Mouse (Mus musculus) gastrocnemius, postnatal 4 days (tissue): ENCODE results near the gene Cbx1. TPM values are rescaled to one million over a fixed set of nuclear protein-coding genes. Genes with fewer than 3 reads are reported as not detected.

Experiments used
- DNase-seq, 2 experiments: peaks; one replicate each; pipeline ENCODE4 v3.0.0; 2021 to 2022; ENCODE audit warnings: low spot score in 2 of 2, mixed read lengths in 2 of 2
- long read RNA-seq, 2 experiments: library from polyadenylated mRNA; stranded (forward); transcript quantifications; one replicate each; pipeline ENCODE4 v2.0.0; 2021
- total RNA-seq, 2 experiments: library from RNA; stranded (reverse); gene quantifications; 2 replicates each; pipeline ENCODE4 v1.2.3; 2021

Gene Cbx1
- total RNA-seq: 10 to 100 TPM; 68.9 to 71.8 TPM
- long read RNA-seq, experiment 1, partial matches to known transcripts: 5 of 29 reads
- long read RNA-seq, experiment 1, other reads (novel, unspliced or antisense): 19 of 29 reads
- long read RNA-seq, experiment 2, partial matches to known transcripts: 4 of 30 reads
- long read RNA-seq, experiment 2, other reads (novel, unspliced or antisense): 24 of 30 reads

GRCm38 (mm10) chr11:96788871-96789795 lies at the start of gene Cbx1:
Cbx1 (plus strand) TSS chr11:96789127.
- peak; percentile 79 to 92 for DNase-seq

DNA sequence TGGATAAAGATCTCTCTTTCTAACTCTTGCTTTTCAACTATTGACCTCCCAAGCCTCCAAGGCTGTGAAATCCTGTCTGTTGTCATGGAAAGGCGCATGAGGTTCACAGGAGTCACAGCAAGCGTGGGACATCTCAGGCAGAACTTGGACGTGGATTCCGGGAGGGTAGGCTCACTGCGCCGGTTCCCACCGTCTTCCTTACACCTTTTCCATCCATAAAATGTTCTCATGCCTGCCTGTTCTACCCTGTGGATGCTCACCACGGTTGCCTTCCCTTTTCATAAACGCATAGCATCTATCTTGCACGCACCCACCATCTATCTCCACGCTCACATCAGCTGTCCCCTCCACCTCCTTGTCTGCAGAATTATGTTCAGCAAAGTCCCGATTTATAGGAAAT lies 48.1 kb upstream of the Cbx1 start:
- DNase-seq: no peak

- no peak for DNase-seq
Measured at GRCm38 (mm10) chr11:96741995-96742394, 46.9 kb upstream of the Cbx1 start.

DNA sequence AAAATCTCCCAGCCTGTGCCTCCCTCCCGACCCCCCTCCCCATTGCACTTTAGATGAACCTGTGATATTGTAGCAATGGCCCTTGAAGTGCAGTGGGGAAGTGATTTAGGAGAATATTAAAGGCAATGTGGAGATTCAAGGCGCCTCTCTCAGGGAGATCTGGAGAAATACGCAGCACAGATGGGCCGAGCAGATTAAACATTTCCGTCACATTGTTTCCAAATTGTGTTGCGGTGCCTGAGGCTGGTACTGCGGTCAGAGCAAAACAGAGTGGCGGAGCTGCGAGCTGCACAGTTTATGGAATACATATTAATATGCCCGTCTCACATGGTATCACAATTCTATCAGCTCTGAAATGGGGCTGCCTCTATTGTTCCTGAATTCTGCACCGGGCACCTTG lies 45.9 kb upstream of the Cbx1 start:
- DNase-seq: no peak

GRCm38 (mm10) chr11:96743891-96744290 lies 45.0 kb upstream of the Cbx1 start:
- DNase-seq: no peak

- DNase-seq: no peak
Measured at GRCm38 (mm10) chr11:96746648-96747047, 42.3 kb upstream of the Cbx1 start.

- no peak for DNase-seq
Measured at GRCm38 (mm10) chr11:96747555-96747954, 41.4 kb upstream of the Cbx1 start.

DNA sequence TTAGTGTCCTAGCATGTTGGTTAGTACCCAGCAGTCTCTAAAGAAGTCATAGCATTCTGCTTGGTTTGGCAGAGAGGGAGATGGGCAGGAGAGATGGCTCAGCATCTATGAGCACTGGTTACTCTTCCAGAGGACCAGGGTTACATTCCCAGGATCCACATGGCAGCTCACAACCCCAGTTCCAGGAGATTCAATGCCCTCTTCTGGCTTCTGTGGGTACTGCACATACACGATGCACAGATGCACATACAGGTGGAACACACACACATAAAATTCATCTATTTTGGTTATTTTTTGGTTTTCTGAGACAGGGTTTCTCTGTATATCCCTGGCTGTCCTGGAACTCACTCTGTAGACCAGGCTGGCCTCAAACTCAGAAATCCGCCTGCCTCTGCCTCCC lies 33.6 kb upstream of the Cbx1 start:
- no peak for DNase-seq

DNA sequence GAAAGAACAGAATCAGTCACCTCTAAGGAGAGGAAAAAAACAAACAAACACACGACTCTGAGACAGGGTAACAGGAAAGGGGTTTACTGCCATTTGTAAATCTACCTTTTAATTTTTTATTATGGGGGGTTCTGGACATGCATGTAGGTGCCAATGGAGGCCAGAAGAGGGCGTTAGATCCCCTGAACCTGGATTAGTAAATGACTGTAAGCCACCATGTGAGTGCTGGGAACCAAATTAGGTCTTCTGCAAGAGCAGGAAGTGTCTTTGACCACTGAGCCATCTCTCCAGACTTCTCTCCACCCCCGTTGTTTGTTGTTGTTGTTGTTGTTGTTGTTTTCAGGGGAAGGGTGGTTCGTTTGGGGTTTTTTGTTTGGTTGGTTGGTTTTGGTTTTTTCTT lies 31.5 kb upstream of the Cbx1 start:
- no peak for DNase-seq

DNA sequence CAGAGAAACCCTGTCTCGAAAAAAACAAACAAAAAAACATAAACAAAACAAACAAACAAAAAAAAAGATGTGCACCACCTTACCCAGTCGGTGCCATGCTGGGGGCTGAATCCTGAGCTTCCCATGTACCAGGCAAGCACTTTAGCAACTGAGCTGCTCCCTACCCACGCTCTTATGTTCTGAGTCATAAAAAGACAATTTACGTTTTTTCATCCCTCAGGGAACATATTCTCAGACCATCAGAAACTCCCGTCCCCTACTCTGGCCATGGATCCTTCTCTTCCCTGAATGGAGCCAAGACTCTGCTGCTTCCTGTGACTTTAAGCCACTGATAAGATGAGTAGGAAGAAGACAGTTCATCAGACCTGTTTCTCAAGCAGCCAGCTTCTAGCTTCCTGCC lies 30.5 kb upstream of the Cbx1 start:
- no peak for DNase-seq

DNA sequence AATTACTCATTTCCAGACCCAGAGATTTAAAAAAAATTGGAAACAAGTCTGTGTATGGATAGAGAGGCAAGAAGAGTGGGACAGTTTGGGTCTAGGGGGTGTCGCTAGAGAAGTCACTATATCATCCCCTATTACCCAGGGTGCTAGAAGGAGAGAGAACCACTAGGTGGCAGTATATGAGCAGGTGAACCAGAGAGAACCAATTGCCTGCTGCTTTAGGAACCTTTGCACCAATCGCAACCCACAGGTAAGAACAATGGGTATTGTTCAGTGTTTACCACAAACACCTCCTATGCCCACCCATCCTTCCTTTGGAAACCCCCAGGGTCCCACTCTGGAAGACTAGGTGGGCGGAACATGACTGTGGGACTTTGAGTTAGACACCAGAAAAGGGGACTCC lies 28.9 kb upstream of the Cbx1 start:
- DNase-seq: no peak

DNA sequence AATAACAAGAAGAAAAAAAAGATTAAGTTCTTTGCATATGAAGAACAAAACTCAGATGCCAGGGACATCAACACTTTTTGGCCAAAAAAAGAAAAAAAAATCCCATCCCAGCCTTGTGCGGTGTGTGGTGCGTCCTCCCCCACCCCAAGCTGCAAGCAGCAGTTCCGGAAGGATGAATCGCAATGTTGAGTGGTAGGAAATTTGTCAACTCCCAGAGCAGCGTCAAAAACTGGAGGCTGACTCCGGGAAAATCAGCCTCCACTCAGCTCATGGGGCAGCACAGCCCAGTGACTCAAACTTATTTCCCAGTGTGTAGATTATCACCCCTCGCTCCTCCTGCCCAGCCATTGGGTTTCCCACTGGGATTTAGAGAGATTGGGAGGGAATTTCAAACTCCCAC lies 26.9 kb upstream of the Cbx1 start:
- no peak for DNase-seq

- peak in 1 of 2 experiments; percentile 41 for DNase-seq
Measured at GRCm38 (mm10) chr11:96762742-96763470, 26.0 kb upstream of the Cbx1 start.

- DNase-seq: no peak
Measured at GRCm38 (mm10) chr11:96764511-96765350, 24.2 kb upstream of the Cbx1 start.

DNA sequence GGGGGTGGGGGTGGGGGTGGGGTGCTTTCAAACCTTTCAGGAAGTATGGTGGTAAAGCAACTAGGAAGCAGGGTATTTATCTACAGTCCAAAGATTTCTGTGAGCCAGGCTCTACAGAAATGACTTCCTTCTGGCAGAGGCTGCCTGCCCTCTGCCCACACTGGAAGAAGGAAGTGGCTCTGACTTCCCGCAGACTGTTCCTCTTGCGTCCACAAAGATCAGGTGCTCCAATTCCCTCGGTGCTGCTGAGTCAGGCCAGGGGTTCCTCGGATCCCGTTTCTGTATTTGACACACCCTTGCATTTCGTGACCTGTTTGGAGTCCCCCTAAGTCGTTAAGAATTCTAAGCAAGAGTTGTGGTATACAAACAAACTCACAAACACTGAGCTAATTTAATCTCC lies 23.3 kb upstream of the Cbx1 start:
- no peak for DNase-seq

DNA sequence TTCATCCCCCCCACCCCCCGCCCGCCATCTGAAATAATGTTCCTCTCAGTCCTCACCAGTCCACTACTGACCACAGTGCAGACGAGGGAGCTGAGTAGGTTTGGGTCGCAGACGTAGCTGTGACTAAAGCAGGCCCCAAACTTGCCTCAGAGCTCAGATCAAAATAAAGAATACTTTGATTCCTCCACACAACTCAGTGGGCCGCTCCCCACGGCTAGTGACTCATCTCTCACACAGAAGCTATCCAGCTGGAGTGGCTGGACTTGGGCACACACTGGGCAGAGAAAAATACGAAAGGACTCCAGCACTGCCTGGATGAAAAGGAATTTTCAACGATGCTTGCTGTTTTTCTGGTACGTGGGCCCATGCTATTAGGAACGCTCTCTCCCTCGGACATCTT lies 22.4 kb upstream of the Cbx1 start:
- DNase-seq: no peak

DNA sequence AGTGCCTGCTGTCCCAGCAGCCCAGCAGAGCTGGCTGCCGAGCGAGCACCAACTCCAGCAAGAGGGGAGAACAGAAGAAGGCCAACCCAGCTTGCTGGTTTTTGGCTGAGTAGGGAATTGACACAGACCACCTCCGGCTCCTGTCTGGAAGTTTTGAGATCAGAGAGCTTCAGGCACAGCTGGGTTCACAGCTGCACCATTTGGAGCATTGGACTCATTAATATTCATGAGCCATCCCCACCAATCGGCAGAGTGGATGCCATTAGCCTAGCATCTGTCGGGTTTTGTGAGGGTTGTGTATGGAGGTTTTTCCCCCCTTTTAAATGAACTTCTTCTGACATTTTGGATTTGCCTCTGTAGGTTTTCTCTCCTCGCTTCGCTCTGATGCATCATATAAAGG lies 21.8 kb upstream of the Cbx1 start:
- no peak for DNase-seq

DNA sequence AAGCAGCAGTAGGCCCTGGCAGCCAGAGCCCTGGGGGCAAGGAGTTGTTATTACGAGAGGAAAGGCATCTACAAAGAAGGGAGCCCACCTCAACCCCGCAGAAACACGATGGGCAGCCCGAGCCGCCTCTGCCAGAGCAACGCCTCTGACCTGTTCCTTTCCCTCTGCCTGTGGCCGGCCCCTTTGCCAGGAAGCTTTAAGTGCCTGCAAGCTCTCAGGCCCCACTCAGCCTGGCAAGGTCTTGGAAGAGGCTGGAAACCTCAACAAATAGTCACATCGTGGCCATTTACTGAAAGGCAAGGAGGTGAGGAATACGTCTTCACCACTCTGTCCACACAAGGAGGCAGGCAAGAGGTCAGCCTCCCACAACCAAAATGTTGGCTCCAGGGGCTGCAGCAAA lies 20.7 kb upstream of the Cbx1 start:
- DNase-seq: no peak

- DNase-seq: no peak
Measured at GRCm38 (mm10) chr11:96771274-96771975, 17.5 kb upstream of the Cbx1 start.

GRCm38 (mm10) chr11:96772413-96772812 lies 16.5 kb upstream of the Cbx1 start:
- DNase-seq: no peak

GRCm38 (mm10) chr11:96774536-96774935 lies 14.4 kb upstream of the Cbx1 start:
- no peak for DNase-seq
